Mouse (Mus musculus): ENCODE measurements around the gene Nkain1.
A peak's percentile ranks its signal among the peaks of the same experiment; 100 is the strongest.

The Nkain1 gene

DNA sequence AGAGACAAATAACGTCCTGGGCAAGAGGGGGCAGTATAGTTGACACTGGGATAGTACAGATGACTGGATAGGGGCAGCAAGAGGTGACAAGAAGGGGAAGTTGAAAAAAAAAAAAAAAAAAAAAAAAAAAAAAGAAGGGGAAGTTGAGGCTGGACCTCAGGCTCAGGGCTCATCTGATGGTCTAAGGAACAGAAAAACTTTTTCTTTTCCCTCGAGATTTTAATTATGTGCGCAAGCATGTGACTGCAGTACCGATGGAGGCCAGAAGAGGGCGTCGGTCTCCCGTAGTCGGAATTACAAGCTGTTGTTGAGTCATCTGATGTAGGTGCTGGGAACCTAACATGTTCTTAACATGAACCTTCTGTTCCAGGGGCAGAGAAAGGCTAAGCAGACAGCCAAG is 24.8 kb downstream of the Nkain1 start:
- no peak for DNase-seq

GRCm38 (mm10) chr4:130546798-130547562 is 27.0 kb downstream of the Nkain1 start:
- no peak for DNase-seq

GRCm38 (mm10) chr4:130544392-130544791 is 29.6 kb downstream of the Nkain1 start:
- DNase-seq: no peak

GRCm38 (mm10) chr4:130543121-130543520 is 30.9 kb downstream of the Nkain1 start:
- DNase-seq: no peak

DNA sequence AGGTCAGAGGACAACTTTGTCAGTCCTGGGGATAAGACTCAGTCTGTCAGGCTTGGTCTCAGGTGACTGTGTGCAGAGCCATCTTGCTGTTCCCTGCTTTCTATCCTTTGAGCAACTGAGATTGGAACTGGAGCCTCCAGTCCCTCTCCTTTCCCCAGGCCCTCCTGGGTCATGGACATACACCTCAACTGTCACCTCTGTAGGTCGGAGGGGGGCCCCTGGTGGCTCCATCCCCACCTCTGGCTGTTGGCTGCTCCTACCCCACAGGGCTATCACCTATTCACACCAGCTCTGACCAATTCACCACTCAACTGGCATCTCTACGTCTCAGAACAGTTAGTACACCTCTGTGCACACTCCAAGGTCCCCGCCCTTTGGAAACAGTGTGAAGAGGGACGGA is 33.1 kb downstream of the Nkain1 start:
- DNase-seq: no peak

DNA sequence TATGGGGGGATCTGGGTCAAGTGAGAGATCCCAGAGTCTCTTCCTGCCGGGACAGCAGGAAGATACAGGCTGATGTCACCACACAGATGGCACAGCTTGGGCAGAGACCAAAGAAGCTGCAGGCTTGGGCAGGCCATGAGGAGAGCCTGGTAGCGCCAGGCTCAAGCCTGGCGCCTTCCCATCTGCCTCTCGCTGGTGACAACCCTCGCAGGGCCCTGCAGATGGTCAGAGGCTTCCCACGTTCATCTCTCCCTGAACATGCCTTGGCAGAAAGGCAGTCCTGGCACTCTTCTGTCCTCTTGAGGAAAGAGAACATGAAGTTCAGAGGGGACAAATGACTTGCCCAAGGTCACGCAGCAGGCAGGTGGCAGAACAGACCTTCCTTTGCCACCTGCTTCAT is 34.3 kb downstream of the Nkain1 start:
- peak; percentile 57 for DNase-seq

DNA sequence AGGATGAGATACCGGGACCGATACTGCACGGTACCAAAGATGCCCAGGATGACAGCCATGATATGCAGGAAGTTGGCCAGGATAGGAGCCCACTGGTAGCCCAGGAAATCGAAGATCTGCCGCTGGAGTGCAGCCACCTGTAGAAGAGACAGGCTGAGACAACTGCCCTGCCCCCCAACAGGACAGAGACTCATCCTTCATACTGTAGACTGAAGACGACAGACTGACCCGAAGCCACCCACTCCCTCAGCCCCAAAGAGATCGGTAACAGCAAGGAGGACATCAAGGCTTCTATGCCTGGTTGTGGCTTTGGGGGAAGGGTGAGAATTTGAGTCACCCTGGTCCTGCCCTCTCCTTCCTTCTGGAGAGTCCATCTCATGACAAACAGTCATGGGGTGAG is 34.9 kb downstream of the Nkain1 start:
- DNase-seq: no peak

GRCm38 (mm10) chr4:130537371-130537770 is 36.6 kb downstream of the Nkain1 start:
- DNase-seq: no peak

- DNase-seq: no peak
Observed at GRCm38 (mm10) chr4:130535789-130536188, 38.2 kb downstream of the Nkain1 start.

GRCm38 (mm10) chr4:130533975-130534374 is 40.0 kb downstream of the Nkain1 start:
- DNase-seq: peak; percentile 88

GRCm38 (mm10) chr4:130532347-130532746 is 41.6 kb downstream of the Nkain1 start:
- no peak for DNase-seq

DNA sequence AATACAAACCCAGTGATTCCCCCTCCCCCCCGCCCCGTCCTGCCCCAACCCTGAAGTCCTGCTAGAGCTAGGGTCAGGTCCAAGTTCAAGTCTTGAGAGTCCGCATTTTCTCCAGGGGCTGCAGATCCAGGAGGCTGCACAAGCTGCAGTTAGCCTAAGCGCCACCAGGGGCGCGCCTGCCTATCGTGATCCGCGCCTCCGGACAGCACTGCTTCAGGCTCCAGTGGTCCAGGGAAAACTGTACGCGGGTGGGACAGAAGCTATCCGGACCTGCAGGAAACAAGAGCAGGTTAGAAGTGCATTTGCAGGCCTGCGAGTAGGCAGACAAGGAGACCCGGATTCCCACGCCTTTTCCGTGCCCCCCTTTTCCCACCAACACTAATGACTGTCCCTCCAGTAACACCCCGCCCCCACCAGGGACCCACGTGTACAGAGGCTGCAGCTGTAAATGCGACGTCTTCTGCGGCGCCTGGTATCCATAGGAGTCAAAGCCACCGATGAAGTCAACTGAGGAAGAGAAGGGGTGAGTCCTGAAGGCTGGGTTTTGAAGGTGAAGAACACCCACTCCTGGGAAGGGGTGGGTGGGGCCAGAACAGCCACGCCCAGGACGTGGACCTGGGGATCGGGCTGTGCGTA is 42.2 kb downstream of the Nkain1 start:
- DNase-seq: peak; percentile 62

DNA sequence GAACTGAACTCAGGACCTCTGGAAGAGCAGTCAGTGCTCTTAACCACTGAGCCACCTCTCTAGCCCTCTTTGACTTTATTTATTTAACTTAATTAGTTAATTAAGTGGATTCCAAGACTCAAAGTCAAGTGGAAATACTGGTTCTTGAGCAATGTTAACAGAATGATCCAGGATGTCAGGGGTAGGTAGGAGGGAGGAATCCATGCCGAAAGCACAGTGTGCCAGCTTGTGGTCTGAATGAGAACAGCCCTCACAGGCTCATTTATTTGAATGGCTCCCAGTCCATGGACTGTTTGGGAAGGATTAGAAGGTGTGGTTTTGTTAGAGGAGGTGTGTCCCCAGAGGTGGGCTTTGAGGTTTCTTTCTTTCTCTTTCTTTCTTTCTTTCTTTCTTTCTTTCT is 46.2 kb downstream of the Nkain1 start:
- no peak for DNase-seq

GRCm38 (mm10) chr4:130525041-130525440 is 48.9 kb downstream of the Nkain1 start:
- no peak for DNase-seq

GRCm38 (mm10) chr4:130521466-130521865 is 52.5 kb downstream of the Nkain1 start:
- DNase-seq: no peak

DNA sequence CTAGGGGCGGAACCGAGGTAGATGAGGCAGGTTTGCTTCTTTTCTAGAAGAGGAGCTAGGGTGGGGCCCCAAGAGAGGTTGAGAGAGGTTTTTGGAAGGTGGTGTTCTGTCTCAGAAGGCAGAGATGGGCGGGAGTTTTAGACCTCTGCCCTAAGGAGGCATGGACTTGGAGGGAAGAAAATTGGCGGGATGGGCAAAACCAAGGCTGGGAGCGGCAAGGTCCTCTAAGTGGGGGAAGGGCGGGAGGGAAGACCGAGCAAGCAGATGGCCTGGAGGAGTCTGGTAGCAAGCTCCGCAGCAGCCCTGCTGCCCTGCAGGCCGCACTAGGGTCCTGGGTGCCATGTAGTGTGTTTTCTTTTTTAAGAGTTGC is 53.5 kb downstream of the Nkain1 start:
- no peak for DNase-seq

DNA sequence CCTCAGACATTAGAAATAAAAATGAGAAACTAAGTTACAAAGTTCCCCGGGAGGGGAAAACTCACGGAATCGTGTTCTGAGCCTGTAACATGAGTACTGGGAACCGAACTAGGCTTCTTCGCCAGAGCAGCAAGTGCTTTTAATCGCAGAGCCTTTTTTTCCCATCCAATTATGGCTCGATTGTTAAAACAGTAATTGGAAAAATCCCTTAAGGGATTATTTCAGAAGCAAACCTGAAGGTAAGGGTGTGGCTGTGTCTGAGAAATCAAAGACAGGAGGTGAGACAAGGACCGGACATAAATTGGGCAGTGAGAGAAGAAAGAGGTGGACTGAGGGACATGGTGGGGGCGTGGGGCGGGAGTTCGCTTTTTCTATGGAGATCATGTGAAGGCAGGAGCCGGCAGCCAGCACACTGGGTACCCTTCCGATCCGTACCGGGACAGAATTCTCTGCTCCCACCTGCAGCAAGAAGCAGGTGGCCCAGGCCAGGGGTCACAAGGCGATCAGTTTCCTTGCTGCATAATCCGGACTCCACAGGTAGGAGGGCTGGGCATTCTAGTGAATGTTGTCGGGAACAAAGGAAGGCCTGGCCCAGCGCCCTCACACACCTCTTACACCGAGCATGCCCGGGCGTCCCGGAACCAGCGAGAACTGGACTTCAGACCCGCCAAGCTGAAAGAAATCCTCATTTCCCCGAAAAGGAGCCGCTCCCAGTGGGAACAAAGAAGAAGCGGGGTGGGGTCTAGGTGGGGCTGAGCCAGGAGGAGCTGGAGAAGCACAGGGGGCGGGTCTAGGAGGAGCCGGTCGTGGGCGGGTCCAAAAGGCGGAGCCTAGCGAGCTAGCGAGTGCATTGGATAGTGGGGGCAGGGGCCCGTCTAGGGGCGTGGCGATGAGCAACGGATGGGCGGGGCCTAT is 54.1 kb downstream of the Nkain1 start:
- peak; percentile 91 for DNase-seq

GRCm38 (mm10) chr4:130516490-130516889 is 57.5 kb downstream of the Nkain1 start:
- no peak for DNase-seq

All from right cerebral cortex, adult 18-20 months (tissue).